21 mouse cellular contexts compared by ENCODE assay signal in genomic region chr5:14945524-14945923, GRCm38 (mm10). TPM values are rescaled to one million over a fixed set of nuclear protein-coding genes. Genes with fewer than 3 reads are reported as not detected.
A peak's percentile ranks its signal among the peaks of the same experiment; 100 is the strongest.
DNase-seq lines count a peak whose midpoint lies in the region; ATAC-seq and TF ChIP-seq lines count a peak whose summit lies in the region.
"Not testable (repeated sequence)": the region's sequence is repeated elsewhere in the genome, so short reads cannot be mapped to it uniquely, and the experiment has no call there.
"Had no signal": no experiment of that assay in that cellular context is flagged by ENCODE, and none has a peak within 500 bp of the region (broad histone marks: within the 10 kb centered on the region; RNA-seq: fewer than 3 reads in every experiment).

No protein-coding gene starts in this region.

- H3K27ac ChIP-seq in embryonic facial prominence, embryonic 12.5 days; heart, embryonic 12.5 days (ENCODE audit: poor library complexity, severe bottlenecking); heart, embryonic 15.5 days; intestine, embryonic 14.5 days (ENCODE audit: low read depth); limb, embryonic 13.5 days; midbrain, embryonic 11.5 days (ENCODE audit: low read depth, low read length); midbrain, embryonic 14.5 days (replicated peaks; ENCODE audit: low read depth, low read length); testis, adult 2 months (ENCODE audit: control insufficient read depth, insufficient read depth, low read depth, low read length): not testable (repeated sequence)

- 60% methylated on average over 4 of the region's 4 CpGs for WGBS in embryonic facial prominence, embryonic 12.5 days
- 41% methylated on average over 4 of the region's 4 CpGs for WGBS in heart, embryonic 12.5 days
- 42% methylated on average over 4 of the region's 4 CpGs for WGBS in heart, embryonic 15.5 days
- WGBS in intestine, embryonic 14.5 days = 51% methylated on average over 4 of the region's 4 CpGs
- WGBS in limb, embryonic 13.5 days = 63% methylated on average over 4 of the region's 4 CpGs
- 63% methylated on average over 4 of the region's 4 CpGs for WGBS in midbrain, embryonic 11.5 days
- WGBS in midbrain, embryonic 14.5 days = 66% methylated on average over 4 of the region's 4 CpGs

- not testable (repeated sequence) for TF ChIP-seq POLR2A in testis, adult 2 months (IDR thresholded peaks at IDR 0.05; ENCODE audit: control insufficient read depth, low read depth, low read length)

- not testable (repeated sequence) for H3K4me3 ChIP-seq in embryonic facial prominence, embryonic 12.5 days; heart, embryonic 12.5 days; heart, embryonic 15.5 days; intestine, embryonic 14.5 days (ENCODE audit: low read depth, low read length); limb, embryonic 13.5 days; midbrain, embryonic 11.5 days (ENCODE audit: low read depth, low read length); midbrain, embryonic 14.5 days (replicated peaks; ENCODE audit: low read depth, low read length)
- peak overlapping the region; percentile 49 for H3K4me3 ChIP-seq in testis, adult 2 months (ENCODE audit: control insufficient read depth, low read depth, low read length)

- H3K9ac ChIP-seq in embryonic facial prominence, embryonic 12.5 days; heart, embryonic 12.5 days; heart, embryonic 15.5 days; intestine, embryonic 14.5 days (ENCODE audit: low read length); limb, embryonic 13.5 days; midbrain, embryonic 11.5 days (ENCODE audit: low read length); midbrain, embryonic 14.5 days (replicated peaks; ENCODE audit: low read length): not testable (repeated sequence)

- H3K4me2 ChIP-seq in embryonic facial prominence, embryonic 12.5 days (replicated peaks); heart, embryonic 12.5 days; heart, embryonic 15.5 days; intestine, embryonic 14.5 days (ENCODE audit: low read length); limb, embryonic 13.5 days (replicated peaks); midbrain, embryonic 11.5 days; midbrain, embryonic 14.5 days (ENCODE audit: low read length): not testable (repeated sequence)

- DNase-seq in intestine, embryonic 14.5 days (ENCODE audit: low spot score); midbrain, embryonic 11.5 days (ENCODE audit: low spot score, missing footprints); midbrain, embryonic 14.5 days: not testable (repeated sequence)

- H3K9me3 ChIP-seq in embryonic facial prominence, embryonic 12.5 days; heart, embryonic 12.5 days (replicated peaks); heart, embryonic 15.5 days (replicated peaks); intestine, embryonic 14.5 days (ENCODE audit: control insufficient read depth, low read length); midbrain, embryonic 11.5 days (ENCODE audit: control insufficient read depth, low read length); midbrain, embryonic 14.5 days (ENCODE audit: control insufficient read depth, low read length): not testable (repeated sequence)
- peaks cover 12% of the 10 kb centered on the region for H3K9me3 ChIP-seq in limb, embryonic 13.5 days

- H3K36me3 ChIP-seq in embryonic facial prominence, embryonic 12.5 days; heart, embryonic 12.5 days; heart, embryonic 15.5 days; intestine, embryonic 14.5 days (ENCODE audit: control insufficient read depth, insufficient read depth, low read length); limb, embryonic 13.5 days; midbrain, embryonic 11.5 days (ENCODE audit: control insufficient read depth, insufficient read depth, low read length); midbrain, embryonic 14.5 days (ENCODE audit: control insufficient read depth, insufficient read depth, low read length); testis, adult 2 months (ENCODE audit: control insufficient read depth, insufficient read depth, low read length): not testable (repeated sequence)

- H3K4me1 ChIP-seq in embryonic facial prominence, embryonic 12.5 days; heart, embryonic 12.5 days (replicated peaks); heart, embryonic 15.5 days (replicated peaks); intestine, embryonic 14.5 days (replicated peaks; ENCODE audit: control insufficient read depth, insufficient read depth, low read length); limb, embryonic 13.5 days; midbrain, embryonic 11.5 days (ENCODE audit: control insufficient read depth, insufficient read depth, low read length); midbrain, embryonic 14.5 days (ENCODE audit: control insufficient read depth, insufficient read depth, low read length); testis, adult 2 months (ENCODE audit: control insufficient read depth, insufficient read depth, low read length): not testable (repeated sequence)

- H3K27me3 ChIP-seq in embryonic facial prominence, embryonic 12.5 days; heart, embryonic 12.5 days (replicated peaks); heart, embryonic 15.5 days; intestine, embryonic 14.5 days (replicated peaks; ENCODE audit: control insufficient read depth, insufficient read depth, low read length); limb, embryonic 13.5 days; midbrain, embryonic 11.5 days (ENCODE audit: control insufficient read depth, insufficient read depth, low read length); midbrain, embryonic 14.5 days (ENCODE audit: control insufficient read depth, insufficient read depth, low read length); testis, adult 2 months (ENCODE audit: control insufficient read depth, insufficient read depth, low read length): not testable (repeated sequence)

- not testable (repeated sequence) for TF ChIP-seq CTCF in testis, adult 2 months (IDR thresholded peaks at IDR 0.05; ENCODE audit: control insufficient read depth, insufficient read depth, insufficient replicate concordance, low read depth, low read length)

- ATAC-seq in embryonic facial prominence, embryonic 12.5 days (ENCODE audit: insufficient number of reproducible peaks, insufficient read depth, low FRiP score, low TSS enrichment) = 0 out of 2 replicates have a peak, but pooled peaks have one; percentile 47
- peak; percentile 64; the same call in 1 of the 2 replicates for ATAC-seq in heart, embryonic 12.5 days (ENCODE audit: insufficient number of reproducible peaks, low FRiP score)
- 0 out of 2 replicates have a peak, but pooled peaks have one; percentile 53 for ATAC-seq in heart, embryonic 15.5 days (replicated peaks; ENCODE audit: insufficient number of reproducible peaks, insufficient read depth, low FRiP score, low read depth)
- ATAC-seq in intestine, embryonic 14.5 days (replicated peaks; ENCODE audit: low FRiP score, low TSS enrichment, low read depth) = 0 out of 2 replicates have a peak, but pooled peaks have one; percentile 74
- ATAC-seq in limb, embryonic 13.5 days (ENCODE audit: low FRiP score, low read depth) = 0 out of 2 replicates have a peak, but pooled peaks have one; percentile 28
- ATAC-seq in midbrain, embryonic 11.5 days (ENCODE audit: low FRiP score) = 0 out of 2 replicates have a peak, but pooled peaks have one; percentile 44
- ATAC-seq in midbrain, embryonic 14.5 days (ENCODE audit: low FRiP score, low TSS enrichment) = peak; percentile 75; the same call in 1 of the 2 replicates

RNA-seq across cellular contexts. Expression of gene Speer4e, which starts 7.3 kb away (rescaled TPM):
- polyA plus RNA-seq in embryonic facial prominence, embryonic 12.5 days (2016; fragmentation: Nextera tagmentation; extraction: Ambion mirVana) = not detected in 2 replicates
- 0.10 and 0.17 TPM in 2 replicates for polyA plus RNA-seq in heart, embryonic 12.5 days (2016; fragmentation: Nextera tagmentation; extraction: Ambion mirVana)
- not detected in 2 replicates for polyA plus RNA-seq in heart, embryonic 15.5 days (2015; fragmentation: Nextera tagmentation; extraction: Ambion mirVana)
- not detected in 2 replicates for polyA plus RNA-seq in intestine, embryonic 14.5 days (2014; fragmentation: Nextera tagmentation; extraction: Ambion mirVana)
- not detected in 2 replicates for polyA plus RNA-seq in limb, embryonic 13.5 days (2015; fragmentation: Nextera tagmentation; extraction: Ambion mirVana)
- polyA plus RNA-seq in midbrain, embryonic 11.5 days (2014; fragmentation: Nextera tagmentation; extraction: Ambion mirVana) = not detected in 2 replicates
- not detected in 2 replicates for polyA plus RNA-seq in midbrain, embryonic 14.5 days (2014; fragmentation: Nextera tagmentation; extraction: Ambion mirVana)
- polyA plus RNA-seq in testis, adult 2 months (2012; rRNA removed) = 3.2 and 4.1 TPM in 2 replicates
- polyA plus RNA-seq: activated CD4-positive, CD25-positive, alpha-beta regulatory T cell, adult 4 months; CD4-positive, CD25-positive, alpha-beta regulatory T cell, adult 4 months; cerebellum, adult 2 months; cortical plate, adult 2 months; embryonic facial prominence, embryonic 10.5 days; embryonic facial prominence, embryonic 13.5 days; embryonic facial prominence, embryonic 15.5 days; erythroblast, embryonic 14.5 days; forebrain, embryonic 10.5 days; forebrain, embryonic 13.5 days; forebrain, embryonic 15.5 days; G1E; Patski had no signal

RNA-seq across cellular contexts. Expression of gene Gm9758, which starts 30.8 kb away (rescaled TPM):
- not detected in 2 replicates for polyA plus RNA-seq in embryonic facial prominence, embryonic 12.5 days (2016; fragmentation: Nextera tagmentation; extraction: Ambion mirVana)
- polyA plus RNA-seq in heart, embryonic 12.5 days (2016; fragmentation: Nextera tagmentation; extraction: Ambion mirVana) = not detected in 2 replicates
- polyA plus RNA-seq in heart, embryonic 15.5 days (2015; fragmentation: Nextera tagmentation; extraction: Ambion mirVana) = not detected in 2 replicates
- 0.22 TPM in 1 of 2 replicates, not detected in the other for polyA plus RNA-seq in intestine, embryonic 14.5 days (2014; fragmentation: Nextera tagmentation; extraction: Ambion mirVana)
- not detected in 2 replicates for polyA plus RNA-seq in limb, embryonic 13.5 days (2015; fragmentation: Nextera tagmentation; extraction: Ambion mirVana)
- polyA plus RNA-seq in midbrain, embryonic 11.5 days (2014; fragmentation: Nextera tagmentation; extraction: Ambion mirVana) = not detected in 2 replicates
- not detected in 2 replicates for polyA plus RNA-seq in midbrain, embryonic 14.5 days (2014; fragmentation: Nextera tagmentation; extraction: Ambion mirVana)
- 7.5 TPM in 2 replicates for polyA plus RNA-seq in testis, adult 2 months (2012; rRNA removed)
- polyA plus RNA-seq: activated CD4-positive, CD25-positive, alpha-beta regulatory T cell, adult 4 months; CD4-positive, CD25-positive, alpha-beta regulatory T cell, adult 4 months; cerebellum, adult 2 months; cortical plate, adult 2 months; embryonic facial prominence, embryonic 10.5 days; embryonic facial prominence, embryonic 13.5 days; embryonic facial prominence, embryonic 15.5 days; erythroblast, embryonic 14.5 days; forebrain, embryonic 10.5 days; forebrain, embryonic 13.5 days; forebrain, embryonic 15.5 days; G1E; Patski had no signal

RNA-seq across cellular contexts. Expression of gene Gm10354, which starts 33.2 kb away (rescaled TPM):
- polyA plus RNA-seq in embryonic facial prominence, embryonic 12.5 days (2016; fragmentation: Nextera tagmentation; extraction: Ambion mirVana) = not detected in 2 replicates
- polyA plus RNA-seq in heart, embryonic 12.5 days (2016; fragmentation: Nextera tagmentation; extraction: Ambion mirVana) = 0.14 TPM in 1 of 2 replicates, not detected in the other
- not detected in 2 replicates for polyA plus RNA-seq in heart, embryonic 15.5 days (2015; fragmentation: Nextera tagmentation; extraction: Ambion mirVana)
- polyA plus RNA-seq in intestine, embryonic 14.5 days (2014; fragmentation: Nextera tagmentation; extraction: Ambion mirVana) = not detected in 2 replicates
- not detected in 2 replicates for polyA plus RNA-seq in limb, embryonic 13.5 days (2015; fragmentation: Nextera tagmentation; extraction: Ambion mirVana)
- polyA plus RNA-seq in midbrain, embryonic 11.5 days (2014; fragmentation: Nextera tagmentation; extraction: Ambion mirVana) = not detected in 2 replicates
- polyA plus RNA-seq in midbrain, embryonic 14.5 days (2014; fragmentation: Nextera tagmentation; extraction: Ambion mirVana) = not detected in 2 replicates
- 8.7 and 13.0 TPM in 2 replicates for polyA plus RNA-seq in testis, adult 2 months (2012; rRNA removed)
- polyA plus RNA-seq: activated CD4-positive, CD25-positive, alpha-beta regulatory T cell, adult 4 months; CD4-positive, CD25-positive, alpha-beta regulatory T cell, adult 4 months; cerebellum, adult 2 months; cortical plate, adult 2 months; embryonic facial prominence, embryonic 10.5 days; embryonic facial prominence, embryonic 13.5 days; embryonic facial prominence, embryonic 15.5 days; erythroblast, embryonic 14.5 days; forebrain, embryonic 10.5 days; forebrain, embryonic 13.5 days; forebrain, embryonic 15.5 days; G1E; Patski had no signal
